Mouse (Mus musculus): ENCODE data around the gene Sparcl1. TPM values are rescaled to one million over a fixed set of nuclear protein-coding genes. Genes with fewer than 3 reads are reported as not detected.
A peak's percentile ranks its signal among the peaks of the same experiment; 100 is the strongest.

The Sparcl1 gene
- polyA plus RNA-seq, 1 experiment from 2014 or later = 49.8 TPM

GRCm38 (mm10) chr5:104137920-104138541 lies 24.5 kb upstream of the Sparcl1 start:
- DNase-seq (ENCODE audit: low spot score, missing footprints) = no peak
- Histone ChIP-seq H3K4me1 (ENCODE audit: control insufficient read depth, insufficient read depth, low read length) (no peaks in the 10 kb centered on the region), H3K27me3 (ENCODE audit: control insufficient read depth, insufficient read depth, low read length) (no peaks in the 10 kb centered on the region), H3K4me2 (no peak overlapping the region), H3K4me3 (ENCODE audit: low read depth, low read length) (no peak overlapping the region), H3K9me3 (ENCODE audit: control insufficient read depth, low read length) (no peaks in the 10 kb centered on the region), H3K9ac (ENCODE audit: low read length) (no peak overlapping the region), H3K36me3 (ENCODE audit: control insufficient read depth, insufficient read depth, low read length) (no peaks in the 10 kb centered on the region), H3K27ac (ENCODE audit: low read depth, low read length) (no peak overlapping the region)
- no peak for ATAC-seq (ENCODE audit: low FRiP score)
- 80% methylated on average over 10 of the region's 10 CpGs for WGBS

GRCm38 (mm10) chr5:104133752-104134151 lies 20.2 kb upstream of the Sparcl1 start:
- Histone ChIP-seq H3K27ac (ENCODE audit: low read depth, low read length) (no peak overlapping the region), H3K36me3 (ENCODE audit: control insufficient read depth, insufficient read depth, low read length) (no peaks in the 10 kb centered on the region), H3K9me3 (ENCODE audit: control insufficient read depth, low read length) (no peaks in the 10 kb centered on the region), H3K9ac (ENCODE audit: low read length) (no peak overlapping the region), H3K4me2 (no peak overlapping the region), H3K4me1 (ENCODE audit: control insufficient read depth, insufficient read depth, low read length) (no peaks in the 10 kb centered on the region), H3K27me3 (ENCODE audit: control insufficient read depth, insufficient read depth, low read length) (no peaks in the 10 kb centered on the region), H3K4me3 (ENCODE audit: low read depth, low read length) (no peak overlapping the region)
- DNase-seq (ENCODE audit: low spot score, missing footprints) (no peak), ATAC-seq (ENCODE audit: low FRiP score) (no peak)
- 82% methylated on average over 4 of the region's 4 CpGs for WGBS

GRCm38 (mm10) chr5:104131544-104131943 lies 18.0 kb upstream of the Sparcl1 start:
- no peaks in the 10 kb centered on the region for H3K9me3 ChIP-seq (ENCODE audit: control insufficient read depth, low read length)
- H3K36me3 ChIP-seq (ENCODE audit: control insufficient read depth, insufficient read depth, low read length) = no peaks in the 10 kb centered on the region
- ATAC-seq (ENCODE audit: low FRiP score) (no peak), DNase-seq (ENCODE audit: low spot score, missing footprints) (no peak)
- H3K4me1 ChIP-seq (ENCODE audit: control insufficient read depth, insufficient read depth, low read length) = no peaks in the 10 kb centered on the region
- no peak overlapping the region for H3K4me2 ChIP-seq
- no peaks in the 10 kb centered on the region for H3K27me3 ChIP-seq (ENCODE audit: control insufficient read depth, insufficient read depth, low read length)
- H3K9ac ChIP-seq (ENCODE audit: low read length) = no peak overlapping the region
- no peak overlapping the region for H3K4me3 ChIP-seq (ENCODE audit: low read depth, low read length)
- no peak overlapping the region for H3K27ac ChIP-seq (ENCODE audit: low read depth, low read length)
- WGBS = 79% methylated on average over 4 of the region's 4 CpGs

GRCm38 (mm10) chr5:104130891-104131290 lies 17.4 kb upstream of the Sparcl1 start:
- ATAC-seq (ENCODE audit: low FRiP score) (no peak), DNase-seq (ENCODE audit: low spot score, missing footprints) (no peak)
- Histone ChIP-seq H3K27ac (ENCODE audit: low read depth, low read length) (no peak overlapping the region), H3K36me3 (ENCODE audit: control insufficient read depth, insufficient read depth, low read length) (no peaks in the 10 kb centered on the region), H3K9ac (ENCODE audit: low read length) (no peak overlapping the region), H3K27me3 (ENCODE audit: control insufficient read depth, insufficient read depth, low read length) (no peaks in the 10 kb centered on the region), H3K4me1 (ENCODE audit: control insufficient read depth, insufficient read depth, low read length) (no peaks in the 10 kb centered on the region), H3K9me3 (ENCODE audit: control insufficient read depth, low read length) (no peaks in the 10 kb centered on the region), H3K4me3 (ENCODE audit: low read depth, low read length) (no peak overlapping the region), H3K4me2 (no peak overlapping the region)
- WGBS = 84% methylated on average over 4 of the region's 4 CpGs

- no peaks in the 10 kb centered on the region for H3K36me3 ChIP-seq (ENCODE audit: control insufficient read depth, insufficient read depth, low read length)
- ATAC-seq (ENCODE audit: low FRiP score) (no peak), DNase-seq (ENCODE audit: low spot score, missing footprints) (peak; percentile 83)
- H3K27me3 ChIP-seq (ENCODE audit: control insufficient read depth, insufficient read depth, low read length) = no peaks in the 10 kb centered on the region
- no peak overlapping the region for H3K9ac ChIP-seq (ENCODE audit: low read length)
- 76% methylated on average over 12 of the region's 12 CpGs for WGBS
- H3K4me2 ChIP-seq = no peak overlapping the region
- H3K9me3 ChIP-seq (ENCODE audit: control insufficient read depth, low read length) = no peaks in the 10 kb centered on the region
- no peaks in the 10 kb centered on the region for H3K4me1 ChIP-seq (ENCODE audit: control insufficient read depth, insufficient read depth, low read length)
- no peak overlapping the region for H3K27ac ChIP-seq (ENCODE audit: low read depth, low read length)
- H3K4me3 ChIP-seq (ENCODE audit: low read depth, low read length) = no peak overlapping the region
Observed at GRCm38 (mm10) chr5:104128281-104129031, 14.9 kb upstream of the Sparcl1 start.

- no peak for DNase-seq (ENCODE audit: low spot score, missing footprints)
- Histone ChIP-seq H3K9ac (ENCODE audit: low read length) (no peak overlapping the region), H3K27ac (ENCODE audit: low read depth, low read length) (no peak overlapping the region), H3K9me3 (ENCODE audit: control insufficient read depth, low read length) (no peaks in the 10 kb centered on the region), H3K36me3 (ENCODE audit: control insufficient read depth, insufficient read depth, low read length) (no peaks in the 10 kb centered on the region), H3K27me3 (ENCODE audit: control insufficient read depth, insufficient read depth, low read length) (no peaks in the 10 kb centered on the region), H3K4me1 (ENCODE audit: control insufficient read depth, insufficient read depth, low read length) (no peaks in the 10 kb centered on the region), H3K4me3 (ENCODE audit: low read depth, low read length) (no peak overlapping the region), H3K4me2 (no peak overlapping the region)
- ATAC-seq (ENCODE audit: low FRiP score) = no peak
- WGBS = 84% methylated on average over 1 of the region's 1 CpGs
Observed at GRCm38 (mm10) chr5:104127351-104127750, 13.8 kb upstream of the Sparcl1 start.

- H3K27ac ChIP-seq (ENCODE audit: low read depth, low read length) = no peak overlapping the region
- 90% methylated on average over 12 of the region's 12 CpGs for WGBS
- no peaks in the 10 kb centered on the region for H3K9me3 ChIP-seq (ENCODE audit: control insufficient read depth, low read length)
- no peak overlapping the region for H3K4me2 ChIP-seq
- no peak overlapping the region for H3K4me3 ChIP-seq (ENCODE audit: low read depth, low read length)
- no peaks in the 10 kb centered on the region for H3K36me3 ChIP-seq (ENCODE audit: control insufficient read depth, insufficient read depth, low read length)
- DNase-seq (ENCODE audit: low spot score, missing footprints) (no peak), ATAC-seq (ENCODE audit: low FRiP score) (no peak)
- no peak overlapping the region for H3K9ac ChIP-seq (ENCODE audit: low read length)
- no peaks in the 10 kb centered on the region for H3K27me3 ChIP-seq (ENCODE audit: control insufficient read depth, insufficient read depth, low read length)
- no peaks in the 10 kb centered on the region for H3K4me1 ChIP-seq (ENCODE audit: control insufficient read depth, insufficient read depth, low read length)
Observed at GRCm38 (mm10) chr5:104126561-104127320, 13.2 kb upstream of the Sparcl1 start.

GRCm38 (mm10) chr5:104124016-104124658 lies 10.6 kb upstream of the Sparcl1 start:
- 93% methylated on average over 6 of the region's 6 CpGs for WGBS
- no peaks in the 10 kb centered on the region for H3K36me3 ChIP-seq (ENCODE audit: control insufficient read depth, insufficient read depth, low read length)
- H3K4me2 ChIP-seq = no peak overlapping the region
- no peaks in the 10 kb centered on the region for H3K9me3 ChIP-seq (ENCODE audit: control insufficient read depth, low read length)
- H3K4me3 ChIP-seq (ENCODE audit: low read depth, low read length) = no peak overlapping the region
- ATAC-seq (ENCODE audit: low FRiP score) (no peak), DNase-seq (ENCODE audit: low spot score, missing footprints) (no peak)
- no peaks in the 10 kb centered on the region for H3K4me1 ChIP-seq (ENCODE audit: control insufficient read depth, insufficient read depth, low read length)
- H3K9ac ChIP-seq (ENCODE audit: low read length) = no peak overlapping the region
- H3K27me3 ChIP-seq (ENCODE audit: control insufficient read depth, insufficient read depth, low read length) = no peaks in the 10 kb centered on the region
- no peak overlapping the region for H3K27ac ChIP-seq (ENCODE audit: low read depth, low read length)

All from midbrain, embryonic 11.5 days (tissue).